Mouse (Mus musculus) forebrain, embryonic 13.5 days (tissue): Measurements from ENCODE around the gene Lamb1. TPM values are rescaled to one million over a fixed set of nuclear protein-coding genes. Genes with fewer than 3 reads are reported as not detected.

ENCODE experiments used
- ATAC-seq: fragments of 200-750 bp; cut with Nextera tagmentation; 2 replicates; pipeline ENCODE4 v1.8.0; 2017
- H3K27ac ChIP-seq: fragments of 300-500 bp; sonication (generic); 2 replicates; pipeline ENCODE4 v1.5.1; 2015; ENCODE audit warnings: inconsistent platforms, mild to moderate bottlenecking, moderate library complexity
- H3K27me3 ChIP-seq: fragments of 300-500 bp; sonication (generic); 2 replicates; pipeline ENCODE4 v1.6.1; 2015; ENCODE audit warnings: mild to moderate bottlenecking, inconsistent platforms
- H3K36me3 ChIP-seq: fragments of 300-500 bp; sonication (generic); 2 replicates; pipeline ENCODE4 v1.6.1; 2015; ENCODE audit warnings: mild to moderate bottlenecking, inconsistent platforms; ENCODE audit not compliant: poor library complexity, severe bottlenecking
- H3K4me1 ChIP-seq: fragments of 300-500 bp; sonication (generic); 2 replicates; pipeline ENCODE4 v1.6.1; 2015; ENCODE audit warnings: inconsistent platforms
- H3K4me2 ChIP-seq: fragments of 300-500 bp; sonication (generic); 2 replicates; pipeline ENCODE4 v1.6.1; 2015; ENCODE audit warnings: inconsistent platforms, mild to moderate bottlenecking, moderate library complexity
- H3K4me3 ChIP-seq: fragments of 300-500 bp; sonication (generic); 2 replicates; pipeline ENCODE4 v1.5.1; 2015; ENCODE audit warnings: mild to moderate bottlenecking, inconsistent platforms
- H3K9ac ChIP-seq: fragments of 300-500 bp; sonication (generic); 2 replicates; pipeline ENCODE4 v1.6.1; 2015; ENCODE audit warnings: mild to moderate bottlenecking, inconsistent platforms
- H3K9me3 ChIP-seq: fragments of 300-500 bp; sonication (generic); replicated peaks from 2 replicates; pipeline ENCODE4 v1.6.1; 2016; ENCODE audit warnings: inconsistent platforms
- WGBS: fragments of 180-500 bp; shearing (Covaris S2); methylation state at CpG from one replicate; pipeline ENCODE4 v1.1.7; 2015; 5-methylcytosine and 5-hydroxymethylcytosine counted together
- polyA plus RNA-seq: library from polyadenylated mRNA; unstranded; fragments of >200 nt; fragmentation: Nextera tagmentation; extraction: Ambion mirVana; gene quantifications from 2 replicates; pipeline ENCODE4 v1.2.1, GENCODE M21; 2015

The Lamb1 gene
- polyA plus RNA-seq, 1 experiment from 2014 or later, result 15.2 TPM

GRCm38 (mm10) chr12:31256121-31256903 lies 8.7 kb upstream of the Lamb1 start:
- no peak for ATAC-seq
- H3K9me3 ChIP-seq, result no peaks in the 10 kb centered on the region

GRCm38 (mm10) chr12:31261882-31262281 lies 3.2 kb upstream of the Lamb1 start:
- 89% methylated on average over 3 of the region's 3 CpGs for WGBS
- Histone ChIP-seq H3K27me3 (peaks cover 45% of the 10 kb centered on the region), H3K9ac (no peak overlapping the region), H3K4me2 (no peak overlapping the region), H3K36me3 (no peaks in the 10 kb centered on the region), H3K27ac (no peak overlapping the region), H3K4me3 (no peak overlapping the region), H3K4me1 (peaks cover 18% of the 10 kb centered on the region), H3K9me3 (no peaks in the 10 kb centered on the region)
- ATAC-seq, result no peak

More at GRCm38 (mm10) chr12:31256121-31256903, 8.7 kb upstream of the Lamb1 start:
- 70% methylated on average over 9 of the region's 9 CpGs for whole genome bisulfite sequencing
- no peak overlapping the region for H3K27ac ChIP-seq
- H3K4me3 ChIP-seq, result no peak overlapping the region
- no peaks in the 10 kb centered on the region for H3K4me1 ChIP-seq
- H3K9ac ChIP-seq, result no peak overlapping the region
- H3K27me3 ChIP-seq, result no peaks in the 10 kb centered on the region
- H3K36me3 ChIP-seq, result no peaks in the 10 kb centered on the region
- no peak overlapping the region for H3K4me2 ChIP-seq

GRCm38 (mm10) chr12:31263921-31264320 lies 1.1 kb upstream of the Lamb1 start:
- peaks cover 62% of the 10 kb centered on the region for H3K27me3 ChIP-seq
- 27% methylated on average over 7 of the region's 7 CpGs for WGBS

GRCm38 (mm10) chr12:31265722-31266431 lies 843 bp downstream of the Lamb1 start:
- peak; percentile 80 for ATAC-seq
- Histone ChIP-seq H3K27ac (0 out of 2 replicates have a peak overlapping the region, but pooled peaks have one; percentile 14), H3K4me1 (peaks cover 19% of the 10 kb centered on the region), H3K4me3 (peak overlapping the region; percentile 44), H3K9ac (peak overlapping the region; percentile 54), H3K36me3 (no peaks in the 10 kb centered on the region), H3K9me3 (no peaks in the 10 kb centered on the region), H3K4me2 (peak overlapping the region; percentile 65), H3K27me3 (peaks cover 66% of the 10 kb centered on the region)
- WGBS, result under 1% methylated on average over 50 of the region's 50 CpGs

More at GRCm38 (mm10) chr12:31263921-31264320, 1.1 kb upstream of the Lamb1 start:
- no peak overlapping the region for H3K4me2 ChIP-seq
- no peak for ATAC-seq
- H3K4me3 ChIP-seq, result no peak overlapping the region
- no peak overlapping the region for H3K27ac ChIP-seq
- H3K4me1 ChIP-seq, result peaks cover 19% of the 10 kb centered on the region
- H3K9ac ChIP-seq, result no peak overlapping the region
- no peaks in the 10 kb centered on the region for H3K36me3 ChIP-seq
- no peaks in the 10 kb centered on the region for H3K9me3 ChIP-seq

GRCm38 (mm10) chr12:31266686-31267085 lies 1.7 kb downstream of the Lamb1 start:
- peak overlapping the region; percentile 44 for H3K4me3 ChIP-seq
- no peak for ATAC-seq
- no peaks in the 10 kb centered on the region for H3K9me3 ChIP-seq
- peaks cover 66% of the 10 kb centered on the region for H3K27me3 ChIP-seq
- H3K36me3 ChIP-seq, result no peaks in the 10 kb centered on the region
- H3K27ac ChIP-seq, result no peak overlapping the region
- peak overlapping the region; percentile 65 for H3K4me2 ChIP-seq
- H3K4me1 ChIP-seq, result peaks cover 22% of the 10 kb centered on the region
- peak overlapping the region; percentile 54; the same call in 1 of the 2 replicates for H3K9ac ChIP-seq
- 7% methylated on average over 15 of the region's 15 CpGs for WGBS

- no peak overlapping the region for H3K9ac ChIP-seq
- ATAC-seq, result no peak
- H3K27ac ChIP-seq, result no peak overlapping the region
- H3K27me3 ChIP-seq, result peaks cover 64% of the 10 kb centered on the region
- peak overlapping the region; percentile 65 for H3K4me2 ChIP-seq
- H3K4me1 ChIP-seq, result peaks cover 22% of the 10 kb centered on the region
- no peaks in the 10 kb centered on the region for H3K9me3 ChIP-seq
- H3K36me3 ChIP-seq, result no peaks in the 10 kb centered on the region
- WGBS, result 60% methylated on average over 4 of the region's 4 CpGs
- H3K4me3 ChIP-seq, result no peak overlapping the region
Observed at GRCm38 (mm10) chr12:31267363-31267762, 2.3 kb downstream of the Lamb1 start.

GRCm38 (mm10) chr12:31268315-31268714 lies 3.3 kb downstream of the Lamb1 start:
- H3K9me3 ChIP-seq, result no peaks in the 10 kb centered on the region
- WGBS, result 81% methylated on average over 3 of the region's 3 CpGs
- peaks cover 55% of the 10 kb centered on the region for H3K27me3 ChIP-seq
- H3K36me3 ChIP-seq, result no peaks in the 10 kb centered on the region
- no peak overlapping the region for H3K9ac ChIP-seq
- H3K4me2 ChIP-seq, result no peak overlapping the region
- no peak for ATAC-seq
- peaks cover 22% of the 10 kb centered on the region for H3K4me1 ChIP-seq
- no peak overlapping the region for H3K27ac ChIP-seq
- H3K4me3 ChIP-seq, result no peak overlapping the region

- WGBS, result 75% methylated on average over 12 of the region's 12 CpGs
- Histone ChIP-seq H3K9ac (no peak overlapping the region), H3K27ac (no peak overlapping the region), H3K9me3 (no peaks in the 10 kb centered on the region), H3K36me3 (no peaks in the 10 kb centered on the region), H3K4me3 (no peak overlapping the region), H3K27me3 (peaks cover 48% of the 10 kb centered on the region), H3K4me1 (peaks cover 22% of the 10 kb centered on the region), H3K4me2 (no peak overlapping the region)
- no peak for ATAC-seq
Observed at GRCm38 (mm10) chr12:31269020-31269597, 4.1 kb downstream of the Lamb1 start.

- no peak overlapping the region for H3K4me3 ChIP-seq
- no peak overlapping the region for H3K9ac ChIP-seq
- no peaks in the 10 kb centered on the region for H3K36me3 ChIP-seq
- no peaks in the 10 kb centered on the region for H3K9me3 ChIP-seq
- no peak overlapping the region for H3K4me2 ChIP-seq
- 92% methylated on average over 10 of the region's 10 CpGs for WGBS
- peaks cover 15% of the 10 kb centered on the region; the same call in 1 of the 2 replicates for H3K4me1 ChIP-seq
- ATAC-seq, result no peak
- peaks cover 36% of the 10 kb centered on the region for H3K27me3 ChIP-seq
- H3K27ac ChIP-seq, result no peak overlapping the region
Observed at GRCm38 (mm10) chr12:31270361-31270760, 5.3 kb downstream of the Lamb1 start.

GRCm38 (mm10) chr12:31270776-31271175 lies 5.7 kb downstream of the Lamb1 start:
- WGBS, result 68% methylated on average over 5 of the region's 5 CpGs
- no peak overlapping the region for H3K4me2 ChIP-seq
- H3K36me3 ChIP-seq, result no peaks in the 10 kb centered on the region
- H3K27me3 ChIP-seq, result peaks cover 31% of the 10 kb centered on the region
- H3K9ac ChIP-seq, result no peak overlapping the region
- no peak overlapping the region for H3K27ac ChIP-seq
- H3K9me3 ChIP-seq, result no peaks in the 10 kb centered on the region
- H3K4me3 ChIP-seq, result no peak overlapping the region
- ATAC-seq, result no peak
- peaks cover 14% of the 10 kb centered on the region; the same call in 1 of the 2 replicates for H3K4me1 ChIP-seq

- H3K36me3 ChIP-seq, result no peaks in the 10 kb centered on the region
- H3K9me3 ChIP-seq, result no peaks in the 10 kb centered on the region
- no peak overlapping the region for H3K4me2 ChIP-seq
- WGBS, result 59% methylated on average over 16 of the region's 16 CpGs
- peaks cover 9% of the 10 kb centered on the region; the same call in 1 of the 2 replicates for H3K4me1 ChIP-seq
- H3K27ac ChIP-seq, result no peak overlapping the region
- ATAC-seq, result no peak
- no peak overlapping the region for H3K9ac ChIP-seq
- peaks cover 24% of the 10 kb centered on the region for H3K27me3 ChIP-seq
- no peak overlapping the region for H3K4me3 ChIP-seq
Observed at GRCm38 (mm10) chr12:31271361-31272011, 6.5 kb downstream of the Lamb1 start.
